Mouse (Mus musculus) thymus, adult 2 months (tissue): Measurements from ENCODE around the gene Ctu2.

Source experiments
- CTCF ChIP-seq: fragments of 200-500 bp; IDR thresholded peaks from 2 replicates; pipeline ENCODE4 v1.5.1; 2012; ENCODE audit warnings: mild to moderate bottlenecking, control low read depth, low read length, moderate library complexity, borderline replicate concordance; ENCODE audit not compliant: control insufficient read depth, poor library complexity, insufficient read depth; ENCODE audit errors: extremely low read depth
- POLR2A ChIP-seq: fragments of 200-500 bp; IDR thresholded peaks from 2 replicates; pipeline ENCODE4 v1.6.1; 2012; ENCODE audit warnings: mild to moderate bottlenecking, low read length, control low read depth, moderate library complexity; ENCODE audit not compliant: control insufficient read depth, poor library complexity, insufficient read depth; ENCODE audit errors: extremely low read depth

DNA sequence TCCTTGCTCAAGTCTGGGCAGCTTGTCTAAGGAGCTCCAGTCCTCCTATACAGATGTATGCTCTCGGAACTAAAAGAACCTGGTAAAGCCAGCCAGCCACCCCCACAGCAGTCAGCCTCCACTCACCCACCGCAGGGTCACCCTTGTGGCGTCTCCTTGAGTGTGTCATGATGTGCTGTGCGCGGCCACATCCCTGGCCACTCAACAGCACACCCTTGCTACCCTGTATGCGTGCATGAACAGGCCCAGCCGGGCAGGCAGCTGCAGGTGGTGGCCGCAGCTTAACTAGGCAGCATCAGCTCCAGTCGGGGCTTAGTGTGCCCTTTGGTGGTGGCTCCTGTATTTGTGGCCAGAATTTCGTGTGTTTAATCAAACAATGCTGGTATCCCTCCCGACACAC lies 18.8 kb upstream of the Ctu2 start:
- TF ChIP-seq CTCF (no peak), POLR2A (no peak)
